Mouse (Mus musculus): ENCODE measurements around the gene Cdc42bpb.

Cdc42bpb gene

GRCm38 (mm10) chr12:111377376-111377973 is at the start of gene Cdc42bpb:
Gene Cdc42bpb, minus strand, starts transcription at chr12:111377718.
- peak; percentile 84 for DNase-seq (ENCODE audit: low read depth, low spot score)

DNA sequence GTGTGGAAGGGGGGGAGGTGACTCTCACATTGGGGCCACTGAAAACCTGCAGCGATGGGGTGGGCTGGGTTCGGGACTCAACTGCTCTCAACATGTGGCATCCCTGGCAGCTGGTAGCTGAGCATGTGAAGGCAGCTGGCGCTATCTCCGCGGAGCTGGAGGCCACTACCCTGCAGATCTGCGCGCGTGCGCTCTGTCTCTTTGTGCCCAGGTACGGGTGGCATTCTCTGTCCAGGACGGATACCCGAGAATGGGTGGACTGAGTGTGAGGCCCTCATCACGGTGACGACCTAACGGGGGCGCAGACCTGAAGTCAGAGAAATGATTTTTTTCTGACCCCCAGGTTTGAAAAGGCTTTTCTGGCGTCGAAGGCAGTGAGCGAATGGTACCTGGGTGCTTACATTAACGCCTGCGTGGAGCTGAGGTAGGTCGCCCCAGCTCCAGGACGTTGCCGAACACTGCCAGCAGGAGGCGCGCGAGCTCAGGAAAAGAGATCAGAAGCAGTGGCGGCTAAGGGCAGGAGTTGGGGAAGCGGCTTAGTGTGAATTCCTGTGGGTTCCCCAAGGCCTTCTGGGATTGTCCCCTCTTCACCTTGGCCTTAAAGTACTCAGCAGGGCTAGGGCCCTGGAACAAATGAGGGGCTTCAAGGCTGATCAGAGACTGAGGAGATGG is 48.4 kb upstream of the Cdc42bpb start:
- DNase-seq (ENCODE audit: low read depth, low spot score): no peak

- DNase-seq (ENCODE audit: low read depth, low spot score): no peak
Measured at GRCm38 (mm10) chr12:111425258-111425657, 47.7 kb upstream of the Cdc42bpb start.

DNA sequence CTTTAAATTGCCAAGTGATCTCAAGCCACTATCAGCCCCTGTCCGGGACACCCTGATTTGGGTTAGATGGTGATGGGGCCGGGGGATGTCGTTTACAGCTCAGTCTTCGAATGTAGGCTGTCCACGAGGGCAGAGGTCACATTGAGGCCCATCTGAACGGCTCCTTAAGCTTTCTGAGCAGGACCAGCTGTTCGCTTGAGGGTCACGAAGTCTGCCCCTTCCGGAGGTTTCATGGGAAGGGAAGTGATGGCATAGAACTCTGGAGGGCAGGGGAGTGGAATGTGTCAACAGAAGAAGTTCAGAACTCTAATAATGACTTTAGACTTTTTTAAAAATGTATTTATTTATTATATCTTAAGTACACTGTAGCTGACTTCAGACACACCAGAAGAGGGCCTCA is 47.0 kb upstream of the Cdc42bpb start:
- no peak for DNase-seq (ENCODE audit: low read depth, low spot score)

GRCm38 (mm10) chr12:111423570-111424129 is 46.1 kb upstream of the Cdc42bpb start:
- DNase-seq (ENCODE audit: low read depth, low spot score): no peak

- DNase-seq (ENCODE audit: low read depth, low spot score): no peak
Measured at GRCm38 (mm10) chr12:111422852-111423251, 45.3 kb upstream of the Cdc42bpb start.

DNA sequence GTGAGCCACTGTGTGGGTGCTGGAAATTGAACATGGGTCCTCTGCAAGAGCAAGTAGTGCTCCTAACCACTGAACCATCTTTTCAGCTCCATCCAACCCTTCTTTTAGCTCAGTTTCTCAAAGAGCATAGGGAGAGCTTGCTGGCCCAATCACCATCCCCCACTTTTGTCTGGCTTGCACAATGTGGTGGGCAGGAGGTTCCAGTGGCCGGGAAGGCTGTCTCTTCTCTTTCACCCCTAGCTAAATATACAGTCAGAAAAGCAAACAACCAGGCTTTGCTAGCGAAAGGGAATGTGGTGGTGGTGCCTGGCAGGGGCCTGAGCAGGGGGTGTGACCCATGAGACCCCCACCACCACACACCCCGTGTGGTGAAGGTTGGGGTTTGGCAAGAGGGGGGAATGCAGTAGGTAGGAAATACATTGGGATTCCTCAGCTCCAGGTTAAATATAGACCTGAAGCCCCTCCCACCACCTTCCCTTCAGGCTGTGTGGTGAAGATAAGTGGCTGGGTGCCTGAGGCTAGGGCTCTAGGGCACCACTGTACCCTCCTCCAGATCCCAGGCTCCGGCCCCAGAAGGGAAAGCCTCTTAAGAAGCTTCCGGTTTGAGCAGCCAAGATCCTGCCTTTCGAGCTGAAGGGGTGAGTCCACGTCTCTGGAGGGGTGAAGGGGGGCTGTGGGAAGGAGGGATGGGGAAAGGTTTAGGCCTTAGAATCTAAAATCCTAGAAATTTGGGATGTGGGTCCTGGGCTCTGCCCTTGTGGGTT is 43.6 kb upstream of the Cdc42bpb start:
- no peak for DNase-seq (ENCODE audit: low read depth, low spot score)

- DNase-seq (ENCODE audit: low read depth, low spot score): no peak
Measured at GRCm38 (mm10) chr12:111419918-111420317, 42.4 kb upstream of the Cdc42bpb start.

- no peak for DNase-seq (ENCODE audit: low read depth, low spot score)
Measured at GRCm38 (mm10) chr12:111416921-111417779, 39.6 kb upstream of the Cdc42bpb start, which contains the start of gene Exoc3l4. Gene Exoc3l4, plus strand, starts transcription at chr12:111417017.

GRCm38 (mm10) chr12:111413300-111413699 is 35.8 kb upstream of the Cdc42bpb start:
- DNase-seq (ENCODE audit: low read depth, low spot score): peak; percentile 64

DNA sequence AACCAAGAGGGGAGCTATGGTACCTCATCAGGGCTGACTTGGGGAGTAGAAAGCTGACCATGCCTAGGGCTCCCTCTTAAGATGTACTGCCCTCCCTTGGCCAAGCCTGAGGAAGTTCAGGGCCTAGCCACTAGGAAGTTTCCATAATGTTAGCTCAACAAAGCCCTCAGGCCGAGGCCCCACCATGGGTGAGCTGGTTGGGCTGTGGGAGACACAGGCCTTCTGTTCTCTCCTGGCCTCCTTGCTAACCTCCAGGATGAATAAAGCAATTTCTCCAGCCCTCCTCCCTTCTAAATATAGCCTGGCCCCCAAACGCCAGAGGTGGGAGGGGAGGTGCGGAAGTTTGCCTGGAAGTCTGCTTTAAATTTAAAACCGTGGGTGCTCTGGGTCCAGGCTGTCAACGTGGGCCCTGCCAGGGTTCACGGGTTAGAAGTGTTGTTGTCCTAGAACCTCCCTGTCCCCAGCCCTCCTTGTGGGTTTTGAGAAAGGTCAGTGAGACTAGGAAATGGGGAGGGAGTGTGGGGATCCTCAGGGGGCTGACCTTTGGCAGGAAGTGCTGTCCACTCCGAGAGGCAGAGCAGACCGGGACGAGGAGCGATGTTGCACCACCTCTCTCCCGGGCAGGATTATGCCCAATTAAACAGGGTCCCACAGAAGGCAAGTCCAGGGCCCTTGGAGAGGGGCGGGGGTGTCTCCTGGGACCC is 35.2 kb upstream of the Cdc42bpb start:
- DNase-seq (ENCODE audit: low read depth, low spot score): no peak

DNA sequence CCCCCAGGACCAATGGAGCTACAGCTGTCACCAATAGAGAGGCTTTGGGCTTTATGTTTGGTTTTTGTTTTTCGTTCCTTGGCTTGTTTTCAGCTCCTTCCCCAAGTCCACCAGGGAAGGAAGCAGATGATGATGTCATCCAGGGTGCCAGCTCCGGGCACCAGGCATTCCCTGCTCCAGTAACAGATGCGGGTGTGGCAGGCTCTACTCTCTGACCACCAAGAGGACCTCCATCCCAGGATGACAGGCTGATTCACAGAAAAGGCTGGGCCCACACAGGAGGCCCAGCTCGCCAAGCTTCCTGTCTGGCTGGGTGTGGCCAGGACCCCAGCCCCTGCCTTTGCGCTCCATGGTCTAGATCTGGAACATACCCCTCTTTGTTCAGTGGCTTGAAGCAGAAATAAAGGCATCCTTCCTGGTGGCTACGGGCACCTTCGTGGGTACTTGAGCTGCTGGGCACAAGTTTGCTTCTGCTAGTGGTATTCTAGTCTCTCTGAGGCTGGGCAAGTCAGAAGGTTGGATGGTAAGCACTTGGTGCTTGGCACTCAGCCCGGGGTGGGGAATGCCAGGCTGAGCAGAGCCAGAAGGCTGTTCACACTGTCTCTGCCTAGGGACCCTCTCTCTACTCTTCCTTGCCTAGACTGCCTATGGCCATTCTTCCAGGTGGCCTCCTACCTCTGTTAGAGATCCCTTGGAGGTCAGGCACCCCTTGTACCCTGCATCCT is 34.3 kb upstream of the Cdc42bpb start:
- no peak for DNase-seq (ENCODE audit: low read depth, low spot score)

DNA sequence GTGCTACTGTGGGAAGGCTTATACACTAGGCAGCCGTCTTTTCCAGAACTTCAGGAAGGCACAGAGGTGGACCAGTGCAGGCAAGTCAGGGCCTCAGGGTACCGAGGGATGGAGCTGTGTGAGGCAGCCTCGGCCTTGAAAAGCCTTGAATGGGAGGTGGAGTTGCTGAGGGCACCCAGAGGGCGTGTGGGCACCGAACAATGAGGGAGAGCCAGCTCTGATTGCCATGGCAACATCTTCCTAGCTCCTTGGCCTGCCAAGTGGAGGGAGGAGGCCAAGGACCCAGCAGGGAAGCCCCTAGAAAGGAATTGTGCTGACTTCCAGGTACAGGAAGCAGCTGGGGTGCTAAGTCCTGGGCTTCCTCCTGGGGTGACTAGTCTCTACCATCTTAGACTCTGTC is 32.1 kb upstream of the Cdc42bpb start:
- no peak for DNase-seq (ENCODE audit: low read depth, low spot score)

GRCm38 (mm10) chr12:111406622-111407021 is 29.1 kb upstream of the Cdc42bpb start, which contains the start of gene Lbhd2:
Gene Lbhd2, plus strand, starts transcription at chr12:111406809.
- DNase-seq (ENCODE audit: low read depth, low spot score): no peak

DNA sequence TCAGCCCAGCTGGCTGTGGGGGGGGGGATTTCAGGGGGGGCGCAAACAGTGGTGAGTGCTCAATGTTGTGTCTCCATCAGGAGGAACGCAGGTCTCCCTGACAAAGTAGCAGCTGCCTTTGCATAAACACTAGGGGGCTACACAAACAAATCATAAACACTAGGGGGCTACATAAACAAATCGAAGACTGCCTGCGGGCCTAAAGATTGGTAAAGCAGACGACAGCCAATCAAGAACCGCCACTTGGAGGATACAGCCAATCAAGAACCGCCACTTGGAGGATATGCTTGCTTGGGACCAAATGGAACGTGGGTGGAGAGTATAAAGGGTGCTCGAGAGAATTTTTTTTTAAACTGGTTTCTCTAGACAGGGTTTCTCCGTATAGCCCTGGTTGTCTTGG is 27.4 kb upstream of the Cdc42bpb start:
- no peak for DNase-seq (ENCODE audit: low read depth, low spot score)

GRCm38 (mm10) chr12:111401454-111402184 is 24.1 kb upstream of the Cdc42bpb start:
- no peak for DNase-seq (ENCODE audit: low read depth, low spot score)

DNA sequence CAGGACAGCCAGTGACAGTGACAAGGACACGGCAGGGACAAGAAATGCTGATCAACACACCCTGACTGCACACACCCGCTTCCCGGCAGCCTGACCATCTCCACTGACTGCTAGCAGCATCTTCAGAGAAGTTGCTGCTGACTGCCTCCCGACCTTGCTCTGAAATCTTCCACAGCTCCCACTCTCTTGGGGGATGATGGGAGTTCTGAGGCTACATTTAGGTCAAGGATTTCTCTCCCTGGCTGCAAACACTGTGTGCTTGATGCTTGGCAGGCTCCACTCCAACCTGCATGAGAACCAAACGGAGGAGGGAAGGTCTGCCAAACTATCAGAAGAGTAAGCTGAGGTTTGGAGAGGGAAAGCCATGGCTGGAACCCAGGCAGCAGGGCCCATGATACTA is 19.5 kb upstream of the Cdc42bpb start:
- DNase-seq (ENCODE audit: low read depth, low spot score): no peak

- no peak for DNase-seq (ENCODE audit: low read depth, low spot score)
Measured at GRCm38 (mm10) chr12:111394008-111394407, 16.5 kb upstream of the Cdc42bpb start.

DNA sequence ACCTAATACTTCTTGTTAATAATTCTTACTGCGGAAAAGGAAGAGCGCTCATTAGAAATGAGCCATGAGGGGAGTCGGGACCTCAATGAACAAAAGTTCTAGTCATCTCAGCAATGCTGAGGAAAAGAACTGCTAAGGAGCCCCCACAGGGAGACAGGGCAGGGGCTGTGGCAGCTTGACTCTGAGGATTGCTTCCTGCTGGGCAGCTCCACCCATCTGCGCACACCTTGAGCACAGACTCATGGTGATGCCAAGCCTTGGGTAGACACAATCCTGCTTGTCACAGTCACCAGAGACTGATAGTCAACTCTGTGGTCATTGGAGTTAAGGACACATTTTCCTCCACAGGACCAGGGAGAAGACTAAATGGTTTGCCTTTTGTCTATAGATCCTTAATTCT is 9.6 kb upstream of the Cdc42bpb start:
- no peak for DNase-seq (ENCODE audit: low read depth, low spot score)

Data from telencephalon, adult 2 months (tissue).